Mouse (Mus musculus): ENCODE measurements around the gene Gm17949. TPM values are rescaled to one million over a fixed set of nuclear protein-coding genes. Genes with fewer than 3 reads are reported as not detected.

Gene Gm17949
- 0.38 TPM in 1 of 2 replicates, not detected in the other for polyA plus RNA-seq (2015; fragmentation: Nextera tagmentation; extraction: Ambion mirVana)

DNA sequence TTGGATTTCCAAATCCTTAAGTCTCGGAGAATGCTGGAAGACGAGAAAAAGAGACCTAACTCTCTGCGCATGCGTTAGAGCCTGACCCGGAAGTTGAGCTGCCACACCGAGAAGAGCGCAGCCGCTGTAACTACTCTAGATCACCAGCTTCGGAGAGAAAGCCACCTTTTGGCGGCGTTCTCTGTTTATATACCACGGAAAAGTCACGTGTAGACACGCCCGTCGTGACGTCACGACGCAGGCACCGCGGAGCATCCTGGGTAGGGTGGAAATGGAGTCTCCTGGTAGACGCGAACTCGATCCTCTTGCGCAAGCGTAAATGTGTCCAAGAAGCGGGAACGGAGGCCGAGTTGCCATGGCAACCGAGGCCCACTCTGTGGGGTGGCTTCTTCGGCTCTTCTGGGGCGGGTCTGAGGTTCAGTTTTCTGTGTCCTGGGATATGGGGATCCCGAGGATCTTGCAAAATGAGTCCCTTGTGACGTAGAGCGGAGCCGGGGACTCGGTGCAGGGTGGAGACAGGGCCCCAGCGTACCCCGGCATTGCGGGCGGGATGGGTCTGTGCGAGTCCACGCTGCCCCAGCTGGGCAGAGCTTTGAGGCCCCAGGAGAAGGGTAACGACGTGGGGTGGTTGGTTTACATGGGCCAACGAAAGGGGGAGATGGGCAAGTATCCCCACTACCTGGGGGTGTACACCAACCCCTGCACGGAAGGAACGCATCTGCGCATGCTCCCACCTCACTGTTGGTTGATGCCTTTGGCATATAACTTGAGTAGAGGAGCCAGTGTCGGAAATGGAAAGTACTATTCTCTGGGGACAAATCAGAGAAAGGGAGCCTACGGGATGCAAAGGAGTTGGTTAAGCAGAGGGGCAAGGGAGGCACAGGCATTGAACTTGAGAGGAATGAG, at the start of gene Gm17949, which contains the start of gene Gtf2f1:
Gene Gm17949 (plus strand): TSS at position 234 of the 906 bp plus-strand sequence.
Gene Gtf2f1 (minus strand): TSS at position 53 of the 906 bp plus-strand sequence.
- Histone ChIP-seq H3K4me1 (replicated peaks; ENCODE audit: insufficient read depth, low read length) (peaks cover 10% of the 10 kb centered on the region; the same call in 1 of the 2 replicates), H3K9me3 (replicated peaks; ENCODE audit: low read length) (no peaks in the 10 kb centered on the region), H3K27me3 (ENCODE audit: insufficient read depth, low read length) (no peaks in the 10 kb centered on the region), H3K4me3 (replicated peaks; ENCODE audit: low read depth, low read length) (peak within 1 kb of the TSS; percentile 59), H3K9ac (ENCODE audit: low read depth, low read length) (peak within 1 kb of the TSS; percentile 78), H3K36me3 (ENCODE audit: insufficient read depth, low read length) (peaks cover 18% of the 10 kb centered on the region), H3K4me2 (ENCODE audit: low read length) (peak within 1 kb of the TSS; percentile 91), H3K27ac (peak within 1 kb of the TSS; percentile 91)
- WGBS = under 1% methylated on average over 51 of the region's 51 CpGs
- TF ChIP-seq CTCF (IDR thresholded peaks at IDR 0.05; ENCODE audit: low read depth) = peak; percentile 11; the same call in 1 of the 2 replicates
- ATAC-seq (replicated peaks; ENCODE audit: low FRiP score, low read depth) (peak; percentile 91), DNase-seq (ENCODE audit: low spot score) (peak; percentile 98)

DNA sequence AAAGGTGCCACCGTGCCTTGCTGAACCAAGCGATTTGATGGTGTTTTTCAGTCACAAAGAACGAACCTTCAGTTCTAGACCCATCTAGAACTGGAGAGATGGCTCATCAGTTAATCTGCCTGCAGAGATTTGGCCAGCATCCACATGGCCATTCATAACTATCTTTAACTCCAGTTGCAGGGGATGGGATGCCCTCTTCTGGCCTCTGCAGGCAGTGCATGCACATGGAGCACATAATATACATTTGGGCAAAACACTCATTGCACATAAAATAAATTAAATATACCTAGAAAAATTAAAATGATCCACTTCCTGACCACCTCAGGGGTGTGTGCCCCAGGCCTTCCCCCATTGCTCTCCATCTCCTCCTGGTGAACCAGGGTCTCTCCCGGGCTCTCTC, 49.4 kb upstream of the Gm17949 start:
- Histone ChIP-seq H3K9ac (ENCODE audit: low read depth, low read length) (no peak overlapping the region), H3K27ac (no peak overlapping the region), H3K4me2 (ENCODE audit: low read length) (no peak overlapping the region), H3K9me3 (replicated peaks; ENCODE audit: low read length) (no peaks in the 10 kb centered on the region), H3K4me1 (replicated peaks; ENCODE audit: insufficient read depth, low read length) (no peaks in the 10 kb centered on the region), H3K36me3 (ENCODE audit: insufficient read depth, low read length) (no peaks in the 10 kb centered on the region), H3K27me3 (ENCODE audit: insufficient read depth, low read length) (no peaks in the 10 kb centered on the region), H3K4me3 (replicated peaks; ENCODE audit: low read depth, low read length) (no peak overlapping the region)
- no peak for ATAC-seq (replicated peaks; ENCODE audit: low FRiP score, low read depth)
- 91% methylated on average over 4 of the region's 4 CpGs for WGBS
- TF ChIP-seq CTCF (IDR thresholded peaks at IDR 0.05; ENCODE audit: low read depth) = no peak
- no peak for DNase-seq (ENCODE audit: low spot score)

GRCm38 (mm10) chr17:56962642-56963405, 48.4 kb upstream of the Gm17949 start:
- Histone ChIP-seq H3K36me3 (ENCODE audit: insufficient read depth, low read length) (no peaks in the 10 kb centered on the region), H3K4me2 (ENCODE audit: low read length) (no peak overlapping the region), H3K27ac (no peak overlapping the region), H3K27me3 (ENCODE audit: insufficient read depth, low read length) (no peaks in the 10 kb centered on the region), H3K9ac (ENCODE audit: low read depth, low read length) (no peak overlapping the region), H3K4me3 (replicated peaks; ENCODE audit: low read depth, low read length) (no peak overlapping the region), H3K9me3 (replicated peaks; ENCODE audit: low read length) (no peaks in the 10 kb centered on the region), H3K4me1 (replicated peaks; ENCODE audit: insufficient read depth, low read length) (no peaks in the 10 kb centered on the region)
- TF ChIP-seq CTCF (IDR thresholded peaks at IDR 0.05; ENCODE audit: low read depth) = no peak
- 79% methylated on average over 5 of the region's 5 CpGs for WGBS
- no peak for DNase-seq (ENCODE audit: low spot score)
- ATAC-seq (replicated peaks; ENCODE audit: low FRiP score, low read depth) = no peak

GRCm38 (mm10) chr17:56963646-56964045, 47.6 kb upstream of the Gm17949 start:
- H3K36me3 ChIP-seq (ENCODE audit: insufficient read depth, low read length) = no peaks in the 10 kb centered on the region
- 80% methylated on average over 6 of the region's 6 CpGs for WGBS
- H3K4me2 ChIP-seq (ENCODE audit: low read length) = no peak overlapping the region
- ATAC-seq (replicated peaks; ENCODE audit: low FRiP score, low read depth) (no peak), DNase-seq (ENCODE audit: low spot score) (no peak)
- H3K27me3 ChIP-seq (ENCODE audit: insufficient read depth, low read length) = no peaks in the 10 kb centered on the region
- no peak overlapping the region for H3K9ac ChIP-seq (ENCODE audit: low read depth, low read length)
- no peaks in the 10 kb centered on the region for H3K4me1 ChIP-seq (replicated peaks; ENCODE audit: insufficient read depth, low read length)
- no peak for TF ChIP-seq CTCF (IDR thresholded peaks at IDR 0.05; ENCODE audit: low read depth)
- H3K27ac ChIP-seq = no peak overlapping the region
- H3K9me3 ChIP-seq (replicated peaks; ENCODE audit: low read length) = no peaks in the 10 kb centered on the region
- H3K4me3 ChIP-seq (replicated peaks; ENCODE audit: low read depth, low read length) = no peak overlapping the region

- H3K27me3 ChIP-seq (ENCODE audit: insufficient read depth, low read length) = no peaks in the 10 kb centered on the region
- WGBS = 41% methylated on average over 3 of the region's 3 CpGs
- no peaks in the 10 kb centered on the region for H3K4me1 ChIP-seq (replicated peaks; ENCODE audit: insufficient read depth, low read length)
- no peak for TF ChIP-seq CTCF (IDR thresholded peaks at IDR 0.05; ENCODE audit: low read depth)
- no peak overlapping the region for H3K4me2 ChIP-seq (ENCODE audit: low read length)
- no peak for DNase-seq (ENCODE audit: low spot score)
- no peaks in the 10 kb centered on the region for H3K9me3 ChIP-seq (replicated peaks; ENCODE audit: low read length)
- no peaks in the 10 kb centered on the region for H3K36me3 ChIP-seq (ENCODE audit: insufficient read depth, low read length)
- no peak overlapping the region for H3K4me3 ChIP-seq (replicated peaks; ENCODE audit: low read depth, low read length)
- H3K9ac ChIP-seq (ENCODE audit: low read depth, low read length) = no peak overlapping the region
- ATAC-seq (replicated peaks; ENCODE audit: low FRiP score, low read depth) = no peak
- no peak overlapping the region for H3K27ac ChIP-seq
Observed at GRCm38 (mm10) chr17:56969321-56969720, 41.9 kb upstream of the Gm17949 start.

GRCm38 (mm10) chr17:56970081-56970480, 41.2 kb upstream of the Gm17949 start:
- WGBS = 66% methylated on average over 5 of the region's 5 CpGs
- no peak overlapping the region for H3K27ac ChIP-seq
- no peak for TF ChIP-seq CTCF (IDR thresholded peaks at IDR 0.05; ENCODE audit: low read depth)
- no peak overlapping the region for H3K9ac ChIP-seq (ENCODE audit: low read depth, low read length)
- no peak for DNase-seq (ENCODE audit: low spot score)
- H3K9me3 ChIP-seq (replicated peaks; ENCODE audit: low read length) = no peaks in the 10 kb centered on the region
- no peaks in the 10 kb centered on the region for H3K4me1 ChIP-seq (replicated peaks; ENCODE audit: insufficient read depth, low read length)
- no peaks in the 10 kb centered on the region for H3K27me3 ChIP-seq (ENCODE audit: insufficient read depth, low read length)
- H3K4me3 ChIP-seq (replicated peaks; ENCODE audit: low read depth, low read length) = no peak overlapping the region
- no peak for ATAC-seq (replicated peaks; ENCODE audit: low FRiP score, low read depth)
- H3K4me2 ChIP-seq (ENCODE audit: low read length) = no peak overlapping the region
- no peaks in the 10 kb centered on the region for H3K36me3 ChIP-seq (ENCODE audit: insufficient read depth, low read length)
